Mouse (Mus musculus): ENCODE data around the gene Zdhhc17.

Gene Zdhhc17

DNA sequence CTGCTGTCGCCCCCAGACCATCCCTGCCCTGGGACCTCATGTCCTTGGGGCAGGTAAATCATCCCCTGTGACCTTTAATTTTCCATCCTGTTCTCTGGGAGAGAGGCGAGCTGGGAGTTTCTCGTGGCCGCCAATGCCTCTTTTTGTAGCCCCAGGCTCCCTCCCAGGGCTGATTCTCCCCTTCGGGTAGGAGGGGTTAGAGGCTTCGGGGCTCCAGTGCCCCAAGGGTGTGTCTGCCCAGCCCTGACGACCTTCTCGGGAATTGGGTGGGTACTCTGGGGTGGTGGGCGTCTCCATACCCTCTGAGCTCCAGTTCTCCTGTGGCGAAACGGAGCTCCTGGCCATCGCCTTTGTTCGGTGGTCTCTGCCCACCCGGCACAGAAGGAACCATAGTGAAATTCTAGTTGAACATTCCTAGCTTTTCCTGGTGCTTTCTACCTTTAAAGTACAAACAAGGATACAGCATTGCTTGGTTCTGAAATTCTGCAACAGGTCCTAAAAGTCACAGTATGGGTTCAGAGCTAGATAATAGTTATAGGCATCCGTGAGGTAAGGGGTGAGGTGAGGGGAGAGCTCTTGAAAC lies 89.5 kb downstream of the Zdhhc17 start:
- no peak for DNase-seq (ENCODE audit: low spot score)

DNA sequence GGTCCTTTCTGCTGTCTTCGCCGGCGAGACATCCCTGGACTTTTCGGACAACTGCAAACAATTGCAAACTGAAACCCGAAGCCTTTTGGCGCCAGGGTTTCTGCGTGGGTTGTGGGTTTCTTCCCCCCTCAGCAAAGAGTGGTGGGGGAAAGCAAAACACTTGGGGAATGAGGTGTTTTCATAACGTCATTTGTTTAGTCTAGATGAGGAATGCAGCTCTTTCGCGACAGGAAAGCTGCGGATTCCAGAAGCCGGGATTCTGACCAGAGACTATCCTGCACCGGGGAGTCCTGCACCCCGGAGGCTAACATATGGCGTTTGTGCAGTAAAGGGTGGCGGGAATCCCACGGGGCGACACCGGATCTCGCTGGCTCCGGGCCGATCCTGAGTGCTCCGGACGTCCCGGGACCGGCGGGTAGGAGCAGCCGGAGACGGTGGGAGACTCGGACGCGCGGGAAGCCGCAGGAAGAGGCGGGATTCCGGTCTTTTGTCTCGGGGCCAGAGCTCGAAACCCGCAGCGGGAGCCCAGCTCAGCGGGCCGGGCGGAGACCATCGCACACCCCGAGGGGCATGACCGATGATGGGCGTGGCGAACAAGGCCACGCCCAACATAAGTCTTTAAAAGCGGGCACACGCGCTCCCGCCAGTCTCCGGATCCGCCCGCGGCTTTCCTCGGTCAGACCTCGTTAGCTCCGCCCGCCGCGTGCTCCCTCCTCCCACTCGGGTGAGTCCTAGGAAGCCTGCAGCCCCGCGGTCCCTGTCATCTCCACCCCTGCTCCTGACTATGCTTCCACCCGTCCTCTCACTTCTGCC lies 90.2 kb downstream of the Zdhhc17 start, which contains the start of gene Csrp2:
Csrp2 (plus strand) TSS at position 259 of the 813 bp plus-strand sequence.
- DNase-seq (ENCODE audit: low spot score): peak; percentile 78

DNA sequence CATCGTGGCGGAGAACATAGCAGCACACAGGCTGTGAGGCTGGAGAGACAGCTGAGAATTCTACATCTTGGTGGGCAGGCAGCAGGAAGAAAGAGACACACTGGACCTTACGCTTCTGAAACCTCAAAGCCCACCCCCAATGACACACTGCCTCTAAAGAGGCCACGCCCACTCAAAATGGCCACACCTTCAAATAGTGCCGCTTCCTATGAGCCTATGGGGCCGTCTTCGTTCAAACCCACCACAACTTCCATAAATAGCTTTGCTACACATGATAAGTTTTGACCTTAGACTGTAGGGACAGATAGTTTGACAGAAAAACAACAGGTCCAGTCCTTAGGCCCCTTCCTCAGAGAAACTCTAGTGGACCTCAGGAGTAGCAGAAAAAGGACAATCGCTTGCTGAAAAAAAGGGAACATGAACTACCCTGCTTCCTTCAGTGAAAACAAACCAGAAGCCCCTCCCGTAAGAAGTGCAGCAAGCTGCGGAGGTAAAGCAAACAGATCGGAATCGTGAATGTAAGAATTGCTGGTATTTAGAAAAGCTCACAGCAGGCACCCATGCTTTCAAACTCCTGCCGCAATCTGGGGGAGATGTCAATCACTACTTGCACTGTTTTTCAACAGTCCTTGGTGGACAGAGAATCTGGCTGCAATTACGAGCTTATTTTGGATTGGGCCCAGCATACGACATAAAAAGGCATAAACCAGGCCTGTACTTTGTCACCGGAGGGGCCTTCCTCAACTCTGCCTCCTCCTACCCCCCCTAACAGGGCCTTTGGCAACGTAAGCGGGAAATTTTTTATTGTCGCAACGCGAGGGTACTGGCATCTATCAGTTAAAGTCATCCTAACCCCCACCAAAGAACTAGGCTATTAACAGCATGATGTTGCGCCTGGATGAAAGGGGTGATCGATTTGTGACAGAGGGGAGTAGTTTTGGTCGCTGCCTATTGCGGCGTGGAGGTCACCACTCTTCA lies 91.2 kb downstream of the Zdhhc17 start:
- DNase-seq (ENCODE audit: low spot score): no peak

DNA sequence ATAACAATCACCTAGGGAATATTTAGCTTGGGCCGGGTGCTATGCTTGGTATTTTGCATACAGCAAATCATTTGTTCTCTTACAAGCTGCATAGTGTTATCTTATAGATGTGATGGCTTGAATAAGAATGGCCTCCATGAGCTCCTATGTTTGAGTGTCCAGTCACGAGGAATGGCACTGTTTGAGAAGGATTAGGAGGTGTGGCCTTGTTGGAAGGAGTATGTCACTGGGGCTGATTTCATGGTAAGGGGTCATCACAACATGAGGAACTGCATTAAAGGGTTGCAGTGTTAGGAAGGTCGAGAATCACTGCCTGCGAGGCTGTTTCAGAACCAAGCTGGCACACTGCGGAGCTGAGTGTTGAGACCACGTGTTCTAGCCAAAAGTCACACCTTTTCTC lies 92.4 kb downstream of the Zdhhc17 start:
- DNase-seq (ENCODE audit: low spot score): no peak

DNA sequence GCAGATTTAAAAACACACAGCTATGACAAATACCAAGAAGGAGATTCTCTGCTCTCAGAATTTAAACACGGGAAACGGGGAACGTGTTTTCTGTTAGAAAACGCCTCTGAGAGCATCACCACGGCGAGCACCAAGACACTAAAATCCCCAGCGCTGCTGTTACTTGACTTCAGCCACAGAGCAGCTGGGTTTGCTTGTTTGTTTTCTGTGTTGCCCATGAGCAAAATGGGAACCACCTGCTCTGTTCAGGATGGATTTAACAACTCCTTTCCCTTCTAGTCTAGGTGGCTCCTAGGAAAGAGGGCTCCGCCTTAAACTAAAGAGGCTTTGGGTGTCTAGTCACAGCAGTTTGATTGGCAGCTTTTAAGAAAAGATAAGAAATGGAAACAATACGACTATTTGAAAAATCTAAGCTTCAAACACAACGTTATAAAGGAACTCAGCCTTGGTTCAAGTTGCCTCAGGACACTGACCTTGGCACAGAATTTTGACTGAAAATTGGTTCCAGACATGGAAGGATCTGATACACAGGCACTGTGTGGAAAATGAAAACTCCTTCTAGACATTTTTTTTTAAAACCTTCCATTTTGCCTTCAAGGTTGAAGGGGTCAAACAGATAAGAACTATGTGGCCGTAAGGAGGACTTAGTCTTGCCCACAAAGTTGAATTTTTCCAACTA lies 93.1 kb downstream of the Zdhhc17 start:
- no peak for DNase-seq (ENCODE audit: low spot score)

DNA sequence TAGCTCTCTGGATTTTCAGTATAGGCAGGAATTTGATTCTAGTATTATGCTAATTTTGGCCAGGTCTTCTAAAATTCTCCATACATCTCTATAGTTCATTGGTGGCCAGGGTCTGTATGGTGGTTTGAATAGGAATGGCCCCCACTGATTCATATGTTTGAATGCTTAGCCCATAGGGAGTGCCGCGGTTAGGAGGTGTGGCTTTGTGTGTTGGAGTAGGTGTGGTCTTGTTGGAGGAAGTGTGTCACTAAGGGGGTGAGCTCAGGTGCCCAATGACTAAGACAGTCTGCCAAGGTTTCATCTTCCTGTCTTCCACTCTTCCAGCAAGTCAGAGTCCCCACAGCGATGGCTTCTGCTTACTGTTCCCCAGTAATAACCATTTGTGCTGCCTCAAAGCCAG lies 106.1 kb downstream of the Zdhhc17 start:
- no peak for DNase-seq (ENCODE audit: low spot score)

DNA sequence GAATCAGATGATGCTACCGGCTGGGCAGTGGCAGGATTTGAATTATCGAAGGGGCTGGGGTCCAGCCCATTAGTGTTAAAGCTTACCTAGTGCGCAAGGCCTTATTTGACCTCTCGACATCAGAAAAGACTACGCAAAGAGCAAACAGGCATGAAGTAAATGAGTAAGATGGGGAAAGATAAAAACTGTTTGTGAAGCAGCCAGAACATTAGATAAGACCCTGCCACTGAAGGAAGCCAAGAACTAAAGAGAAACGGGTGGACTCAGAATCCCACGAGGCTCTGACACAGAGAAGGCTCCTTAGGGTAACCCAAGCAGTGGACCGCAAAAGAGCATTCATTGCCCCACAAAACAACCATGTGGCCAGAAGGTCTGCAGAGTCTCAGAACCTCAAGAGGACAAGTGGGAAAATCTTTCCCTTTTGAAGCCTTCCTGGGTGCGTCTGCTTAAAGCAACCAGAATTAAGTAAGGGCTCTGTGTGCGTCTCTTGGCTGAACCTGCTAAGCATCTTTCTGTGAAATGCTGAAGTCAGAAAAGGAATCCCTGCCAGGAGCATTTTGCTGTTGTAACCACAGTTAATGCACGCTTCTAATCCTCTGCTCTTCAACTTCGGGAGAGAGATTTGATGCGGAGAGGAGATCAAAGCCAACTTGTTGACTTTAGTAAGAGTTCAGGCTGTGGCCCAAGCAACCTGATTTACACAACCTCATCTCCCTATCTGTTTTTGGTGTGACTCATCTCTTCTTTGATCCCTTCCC lies 110.0 kb downstream of the Zdhhc17 start:
- DNase-seq (ENCODE audit: low spot score): no peak
